Mouse (Mus musculus) lung, embryonic 16.5 days (tissue): Measurements from ENCODE around the gene Col5a3. TPM values are rescaled to one million over a fixed set of nuclear protein-coding genes. Genes with fewer than 3 reads are reported as not detected.
A peak's percentile ranks its signal among the peaks of the same experiment; 100 is the strongest.

Experiments
- ATAC-seq: fragments of 200-750 bp; cut with Nextera tagmentation; 2 replicates; pipeline ENCODE4 v1.8.0; 2017; ENCODE audit warnings: low read depth, mild to moderate bottlenecking, moderate library complexity
- H3K27ac ChIP-seq: fragments of 300-500 bp; sonication (generic); 2 replicates; pipeline ENCODE4 v1.5.1; 2014; ENCODE audit warnings: mild to moderate bottlenecking, control low read depth, low read length
- H3K27me3 ChIP-seq: fragments of 300-500 bp; sonication (generic); 2 replicates; pipeline ENCODE4 v1.6.1; 2014; ENCODE audit warnings: low read depth, low read length, mixed read lengths; ENCODE audit not compliant: control insufficient read depth, insufficient read depth
- H3K36me3 ChIP-seq: fragments of 300-500 bp; sonication (generic); 2 replicates; pipeline ENCODE4 v1.6.1; 2014; ENCODE audit warnings: low read length; ENCODE audit not compliant: control insufficient read depth, insufficient read depth
- H3K4me1 ChIP-seq: fragments of 300-500 bp; sonication (generic); replicated peaks from 2 replicates; pipeline ENCODE4 v1.6.1; 2014; ENCODE audit warnings: low read length, mixed read lengths; ENCODE audit not compliant: control insufficient read depth, insufficient read depth
- H3K4me2 ChIP-seq: fragments of 300-500 bp; sonication (generic); 2 replicates; pipeline ENCODE4 v1.6.1; 2014; ENCODE audit warnings: low read depth, low read length, control low read depth
- H3K4me3 ChIP-seq: fragments of 300-500 bp; sonication (generic); 2 replicates; pipeline ENCODE4 v1.5.1; 2014; ENCODE audit warnings: mild to moderate bottlenecking, low read length, control low read depth
- H3K9ac ChIP-seq: fragments of 300-500 bp; sonication (generic); 2 replicates; pipeline ENCODE4 v1.6.1; 2014; ENCODE audit warnings: low read length, control low read depth
- H3K9me3 ChIP-seq: fragments of 300-500 bp; sonication (generic); 2 replicates; pipeline ENCODE4 v1.6.1; 2016; ENCODE audit warnings: low read length; ENCODE audit not compliant: control insufficient read depth
- WGBS: fragments of 180-500 bp; shearing (Covaris S2); extraction: QIAGEN DNeasy Blood & Tissue Kit; methylation state at CpG from one replicate; pipeline ENCODE4 v1.1.7; 2014; 5-methylcytosine and 5-hydroxymethylcytosine counted together
- polyA plus RNA-seq: library from polyadenylated mRNA; unstranded; fragments of >200 nt; fragmentation: Nextera tagmentation; extraction: Ambion mirVana; gene quantifications from 2 replicates; pipeline ENCODE4 v1.2.1, GENCODE M21; 2015

The Col5a3 gene
- 1.2 and 1.8 TPM in 2 replicates for polyA plus RNA-seq

- ATAC-seq = peak; percentile 85
Observed at GRCm38 (mm10) chr9:20814521-20815272, at the start of gene Col5a3. Gene Col5a3, minus strand, starts transcription at chr9:20815067.

GRCm38 (mm10) chr9:20862225-20862624 lies 47.4 kb upstream of the Col5a3 start:
- Histone ChIP-seq H3K27ac (no peak overlapping the region), H3K4me1 (no peaks in the 10 kb centered on the region), H3K27me3 (no peaks in the 10 kb centered on the region), H3K4me3 (no peak overlapping the region), H3K9me3 (no peaks in the 10 kb centered on the region), H3K9ac (no peak overlapping the region), H3K4me2 (no peak overlapping the region), H3K36me3 (no peaks in the 10 kb centered on the region)
- 53% methylated on average over 4 of the region's 4 CpGs for WGBS
- no peak for ATAC-seq

More at GRCm38 (mm10) chr9:20814521-20815272, at the start of gene Col5a3:
- 0 out of 2 replicates have a peak within 1 kb of the TSS, but pooled peaks have one; percentile 8 for H3K9ac ChIP-seq
- H3K4me3 ChIP-seq = peak within 1 kb of the TSS; percentile 20
- peaks cover 6% of the 10 kb centered on the region for H3K4me1 ChIP-seq
- peaks cover 3% of the 10 kb centered on the region; the same call in 1 of the 2 replicates for H3K27me3 ChIP-seq
- no peaks in the 10 kb centered on the region for H3K9me3 ChIP-seq
- H3K36me3 ChIP-seq = no peaks in the 10 kb centered on the region
- 6% methylated on average over 29 of the region's 29 CpGs for WGBS
- H3K27ac ChIP-seq = no peak within 1 kb of the TSS
- peak within 1 kb of the TSS; percentile 43 for H3K4me2 ChIP-seq

GRCm38 (mm10) chr9:20861821-20862220 lies 47.0 kb upstream of the Col5a3 start:
- H3K4me2 ChIP-seq = no peak overlapping the region
- WGBS = 8% methylated on average over 4 of the region's 4 CpGs
- H3K27ac ChIP-seq = no peak overlapping the region
- no peak for ATAC-seq
- H3K9me3 ChIP-seq = no peaks in the 10 kb centered on the region
- H3K9ac ChIP-seq = no peak overlapping the region
- no peaks in the 10 kb centered on the region for H3K4me1 ChIP-seq
- no peaks in the 10 kb centered on the region for H3K27me3 ChIP-seq
- H3K4me3 ChIP-seq = no peak overlapping the region
- H3K36me3 ChIP-seq = no peaks in the 10 kb centered on the region

- WGBS = 37% methylated on average over 6 of the region's 6 CpGs
- ATAC-seq = no peak
Observed at GRCm38 (mm10) chr9:20859926-20860325, 45.1 kb upstream of the Col5a3 start.

GRCm38 (mm10) chr9:20857131-20857530 lies 42.3 kb upstream of the Col5a3 start:
- 5% methylated on average over 6 of the region's 6 CpGs for WGBS
- Histone ChIP-seq H3K9me3 (no peaks in the 10 kb centered on the region), H3K36me3 (no peaks in the 10 kb centered on the region), H3K27me3 (no peaks in the 10 kb centered on the region), H3K27ac (no peak overlapping the region), H3K4me2 (no peak overlapping the region), H3K4me1 (no peaks in the 10 kb centered on the region), H3K4me3 (no peak overlapping the region), H3K9ac (no peak overlapping the region)
- ATAC-seq = no peak

More at GRCm38 (mm10) chr9:20859926-20860325, 45.1 kb upstream of the Col5a3 start:
- H3K27ac ChIP-seq = no peak overlapping the region
- H3K27me3 ChIP-seq = no peaks in the 10 kb centered on the region
- H3K36me3 ChIP-seq = no peaks in the 10 kb centered on the region
- no peaks in the 10 kb centered on the region for H3K4me1 ChIP-seq
- H3K9ac ChIP-seq = no peak overlapping the region
- H3K9me3 ChIP-seq = no peaks in the 10 kb centered on the region
- H3K4me3 ChIP-seq = no peak overlapping the region
- no peak overlapping the region for H3K4me2 ChIP-seq

GRCm38 (mm10) chr9:20850179-20850578 lies 35.3 kb upstream of the Col5a3 start:
- WGBS = 85% methylated on average over 2 of the region's 2 CpGs
- no peaks in the 10 kb centered on the region for H3K36me3 ChIP-seq
- H3K4me1 ChIP-seq = no peaks in the 10 kb centered on the region
- no peaks in the 10 kb centered on the region for H3K9me3 ChIP-seq
- no peak overlapping the region for H3K4me2 ChIP-seq
- no peak overlapping the region for H3K4me3 ChIP-seq
- no peak overlapping the region for H3K27ac ChIP-seq
- H3K27me3 ChIP-seq = no peaks in the 10 kb centered on the region
- H3K9ac ChIP-seq = no peak overlapping the region
- no peak for ATAC-seq

GRCm38 (mm10) chr9:20842670-20843069 lies 27.8 kb upstream of the Col5a3 start:
- H3K9me3 ChIP-seq = no peaks in the 10 kb centered on the region

GRCm38 (mm10) chr9:20842211-20842610 lies 27.3 kb upstream of the Col5a3 start:
- Histone ChIP-seq H3K4me3 (no peak overlapping the region), H3K27me3 (no peaks in the 10 kb centered on the region), H3K4me1 (no peaks in the 10 kb centered on the region), H3K4me2 (no peak overlapping the region), H3K36me3 (no peaks in the 10 kb centered on the region), H3K27ac (no peak overlapping the region), H3K9me3 (no peaks in the 10 kb centered on the region), H3K9ac (no peak overlapping the region)
- ATAC-seq = no peak
- 42% methylated on average over 4 of the region's 4 CpGs for WGBS

More at GRCm38 (mm10) chr9:20842670-20843069, 27.8 kb upstream of the Col5a3 start:
- Histone ChIP-seq H3K4me3 (no peak overlapping the region), H3K4me1 (no peaks in the 10 kb centered on the region), H3K27ac (no peak overlapping the region), H3K36me3 (no peaks in the 10 kb centered on the region), H3K9ac (no peak overlapping the region), H3K27me3 (no peaks in the 10 kb centered on the region), H3K4me2 (no peak overlapping the region)
- WGBS = 35% methylated on average over 2 of the region's 2 CpGs
- ATAC-seq = no peak

- Histone ChIP-seq H3K4me2 (no peak overlapping the region), H3K4me3 (no peak overlapping the region), H3K9ac (no peak overlapping the region), H3K27me3 (no peaks in the 10 kb centered on the region), H3K27ac (no peak overlapping the region), H3K36me3 (no peaks in the 10 kb centered on the region), H3K9me3 (no peaks in the 10 kb centered on the region), H3K4me1 (no peaks in the 10 kb centered on the region)
- no peak for ATAC-seq
- 46% methylated on average over 6 of the region's 6 CpGs for WGBS
Observed at GRCm38 (mm10) chr9:20838931-20839330, 24.1 kb upstream of the Col5a3 start.
